Comparison of ENCODE assay signal across 8 mouse cellular contexts in genomic region chr5:115237803-115238728, GRCm38 (mm10). TPM values are rescaled to one million over a fixed set of nuclear protein-coding genes. Genes with fewer than 3 reads are reported as not detected.
DNase-seq lines count a peak whose midpoint lies in the region; TF ChIP-seq lines count a peak whose summit lies in the region.

No protein-coding gene starts in this region.

- TF ChIP-seq CTCF in gastrocnemius, adult 2 months (IDR thresholded peaks at IDR 0.05): no peak

- peak overlapping the region; percentile 87 for H3K4me3 ChIP-seq in gastrocnemius, adult 2 months
- H3K4me3 ChIP-seq in megakaryocyte, embryonic 14.5 days (replicated peaks): peak overlapping the region; percentile 99

- H3K4me1 ChIP-seq in megakaryocyte, embryonic 14.5 days: peaks cover 33% of the 10 kb centered on the region

- intact Hi-C loops in gastrocnemius, adult 2 months (cut with DNase I): loop anchor here (2.0 to 5.0 kb wide), 2 partner anchors 35 to 261 kb away; partner anchors contain the start of gene Rnf10

- peaks cover 36% of the 10 kb centered on the region for H3K36me3 ChIP-seq in megakaryocyte, embryonic 14.5 days (replicated peaks; ENCODE audit: low read length)

- DNase-seq in WW6 (ENCODE audit: low read depth, low spot score): peak; percentile 76
- peak; percentile 70 to 88 for DNase-seq in cerebellum, postnatal 4 days (ENCODE audit: low spot score in 2 of 2)
- peak; percentile 96 for DNase-seq in gastrocnemius, adult 2 months
- DNase-seq in hindlimb bud, embryonic 11.5 days (ENCODE audit: extremely low spot score, low read depth, low spot score): peak; percentile 81
- DNase-seq in left cerebral cortex, adult 8-10 months (ENCODE audit: low spot score in 2 of 2): peak; percentile 80 to 86
- DNase-seq in right cerebral cortex, postnatal 10 days (ENCODE audit: low spot score in 2 of 2): peak; percentile 94
- peak; percentile 93 for DNase-seq in urinary bladder, postnatal 25 days (ENCODE audit: low spot score)

- H3K9me3 ChIP-seq in megakaryocyte, embryonic 14.5 days: 0 out of 2 replicates have a peak, but pooled peaks cover 4% of the 10 kb centered on the region

- peak overlapping the region; percentile 91 for H3K27ac ChIP-seq in gastrocnemius, adult 2 months

- H3K27me3 ChIP-seq in megakaryocyte, embryonic 14.5 days (replicated peaks): peaks cover 19% of the 10 kb centered on the region

RNA-seq across cellular contexts. Expression of gene Pop5, which starts 2.4 kb away (rescaled TPM):
- 10 to 100 TPM; 27.8 to 51.7 TPM for total RNA-seq in gastrocnemius, adult 2 months (2021)
- total RNA-seq in left cerebral cortex, adult 8-10 months (2022): 10 to 100 TPM; 72.0 to 91.4 (median 77.3) TPM
- 51.5 and 56.1 TPM in 2 replicates for polyA plus RNA-seq in megakaryocyte, embryonic 14.5 days (2012; ENCODE audit: insufficient read depth, low replicate concordance)

RNA-seq across cellular contexts. Expression of gene Rnf10, which starts 34.6 kb away (rescaled TPM):
- total RNA-seq in gastrocnemius, adult 2 months (2021): 100 to 1,000 TPM; 269 to 274 TPM
- total RNA-seq in left cerebral cortex, adult 8-10 months (2022): 100 to 1,000 TPM; 216 to 259 (median 243) TPM
- 127 and 382 TPM in 2 replicates for polyA plus RNA-seq in megakaryocyte, embryonic 14.5 days (2012; ENCODE audit: insufficient read depth, low replicate concordance)

RNA-seq across cellular contexts. Expression of gene Coq5, which starts 41.4 kb away (rescaled TPM):
- 100 to 1,000 TPM in 1 of 2 experiments, 10 to 100 TPM in 1; 63.8 to 112 TPM for total RNA-seq in gastrocnemius, adult 2 months (2021)
- 10 to 100 TPM; 40.4 to 43.6 (median 42.2) TPM for total RNA-seq in left cerebral cortex, adult 8-10 months (2022)
- 8.3 and 12.6 TPM in 2 replicates for polyA plus RNA-seq in megakaryocyte, embryonic 14.5 days (2012; ENCODE audit: insufficient read depth, low replicate concordance)

RNA-seq across cellular contexts. Expression of gene Cabp1, which starts 43.9 kb away (rescaled TPM):
- 1 to 10 TPM in 1 of 2 experiments, under 1 TPM in 1; 0.79 to 1.5 TPM for total RNA-seq in gastrocnemius, adult 2 months (2021)
- total RNA-seq in left cerebral cortex, adult 8-10 months (2022): 100 to 1,000 TPM; 228 to 252 (median 243) TPM
- 1.7 TPM in 1 of 2 replicates, not detected in the other for polyA plus RNA-seq in megakaryocyte, embryonic 14.5 days (2012; ENCODE audit: insufficient read depth, low replicate concordance)

Comparison
In these comparisons a context has a peak if more than half of its experiments do, and no peak if none do; other contexts are left out.
1. Peak in every context shown above with its lines: DNase-seq, H3K4me3 ChIP-seq and H3K27ac ChIP-seq.